Mouse (Mus musculus): ENCODE data around the gene Adgra1.

Adgra1 gene

GRCm38 (mm10) chr7:139850677-139851076 lies 16.7 kb downstream of the Adgra1 start:
- DNase-seq (ENCODE audit: low spot score), result no peak

GRCm38 (mm10) chr7:139851098-139851497 lies 17.1 kb downstream of the Adgra1 start:
- DNase-seq (ENCODE audit: low spot score), result no peak

- DNase-seq (ENCODE audit: low spot score), result no peak
These were observed 21.3 kb downstream of the Adgra1 start for GRCm38 (mm10) chr7:139855261-139855660.

GRCm38 (mm10) chr7:139861411-139861810 lies 27.4 kb downstream of the Adgra1 start:
- DNase-seq (ENCODE audit: low spot score), result peak; percentile 52

GRCm38 (mm10) chr7:139863076-139863475 lies 29.1 kb downstream of the Adgra1 start:
- DNase-seq (ENCODE audit: low spot score), result no peak

GRCm38 (mm10) chr7:139864253-139864652 lies 30.3 kb downstream of the Adgra1 start:
- no peak for DNase-seq (ENCODE audit: low spot score)

GRCm38 (mm10) chr7:139864871-139865270 lies 30.9 kb downstream of the Adgra1 start:
- no peak for DNase-seq (ENCODE audit: low spot score)

GRCm38 (mm10) chr7:139871014-139871413 lies 37.0 kb downstream of the Adgra1 start:
- no peak for DNase-seq (ENCODE audit: low spot score)

- DNase-seq (ENCODE audit: low spot score), result no peak
These were observed 43.3 kb downstream of the Adgra1 start for GRCm38 (mm10) chr7:139877167-139877792.

- DNase-seq (ENCODE audit: low spot score), result no peak
These were observed 44.1 kb downstream of the Adgra1 start for GRCm38 (mm10) chr7:139878122-139878521.

GRCm38 (mm10) chr7:139878621-139879020 lies 44.6 kb downstream of the Adgra1 start:
- DNase-seq (ENCODE audit: low spot score), result no peak

- DNase-seq (ENCODE audit: low spot score), result no peak
These were observed 49.6 kb downstream of the Adgra1 start for GRCm38 (mm10) chr7:139883545-139883944.

- no peak for DNase-seq (ENCODE audit: low spot score)
These were observed 57.8 kb downstream of the Adgra1 start for GRCm38 (mm10) chr7:139891779-139892178.

- DNase-seq (ENCODE audit: low spot score), result no peak
These were observed 60.9 kb downstream of the Adgra1 start, which contains the start of gene Kndc1 for GRCm38 (mm10) chr7:139894655-139895557. Kndc1 (plus strand) TSS chr7:139894696.

- no peak for DNase-seq (ENCODE audit: low spot score)
These were observed 62.3 kb downstream of the Adgra1 start for GRCm38 (mm10) chr7:139896271-139896670.

- DNase-seq (ENCODE audit: low spot score), result no peak
These were observed 62.8 kb downstream of the Adgra1 start for GRCm38 (mm10) chr7:139896796-139897195.

- DNase-seq (ENCODE audit: low spot score), result no peak
These were observed 64.6 kb downstream of the Adgra1 start for GRCm38 (mm10) chr7:139898606-139899005.

- DNase-seq (ENCODE audit: low spot score), result no peak
These were observed 65.5 kb downstream of the Adgra1 start for GRCm38 (mm10) chr7:139899505-139899904.

- no peak for DNase-seq (ENCODE audit: low spot score)
These were observed 66.5 kb downstream of the Adgra1 start for GRCm38 (mm10) chr7:139900456-139900855.

- no peak for DNase-seq (ENCODE audit: low spot score)
These were observed 66.9 kb downstream of the Adgra1 start for GRCm38 (mm10) chr7:139900896-139901295.

GRCm38 (mm10) chr7:139901981-139902380 lies 68.0 kb downstream of the Adgra1 start:
- no peak for DNase-seq (ENCODE audit: low spot score)

GRCm38 (mm10) chr7:139905261-139905660 lies 71.3 kb downstream of the Adgra1 start:
- DNase-seq (ENCODE audit: low spot score), result no peak

GRCm38 (mm10) chr7:139905661-139906060 lies 71.7 kb downstream of the Adgra1 start:
- DNase-seq (ENCODE audit: low spot score), result peak; percentile 19

Data from urinary bladder, postnatal 25 days (tissue).